Mouse (Mus musculus): ENCODE measurements around the gene Sp9.

- TF ChIP-seq CTCF (IDR thresholded peaks at IDR 0.05), result no peak
- no peak for TF ChIP-seq EP300 (IDR thresholded peaks at IDR 0.05)
These were observed 875 bp downstream of the Sp9 start for GRCm38 (mm10) chr2:73272351-73273248.

Measured in lung, postnatal 0 days (tissue).